Mouse (Mus musculus) gastrocnemius, postnatal 36 days (tissue): ENCODE measurements around the gene Vmn1r94. TPM values are rescaled to one million over a fixed set of nuclear protein-coding genes. Genes with fewer than 3 reads are reported as not detected.
"Not testable (repeated sequence)": the region's sequence is repeated elsewhere in the genome, so short reads cannot be mapped to it uniquely, and the experiment has no call there.

Experiments used
- DNase-seq, 2 experiments: peaks; one replicate each; pipeline ENCODE4 v3.0.0; 2022
- intact Hi-C: fragments of 180-260 bp; cut with DNase I; formaldehyde crosslinking; loops from one replicate; pipeline ENCODE4 v1.15.1; 2025
- long read RNA-seq, 2 experiments: library from polyadenylated mRNA; stranded (forward); transcript quantifications; one replicate each; pipeline ENCODE4 v2.0.0; 2021
- total RNA-seq, 2 experiments: library from RNA; stranded (reverse); gene quantifications; 2 replicates each; pipeline ENCODE4 v1.2.3; 2021

The Vmn1r94 gene
- not detected for total RNA-seq
- long read RNA-seq, experiment 1 = 0 reads
- long read RNA-seq, experiment 2 = 0 reads

DNA sequence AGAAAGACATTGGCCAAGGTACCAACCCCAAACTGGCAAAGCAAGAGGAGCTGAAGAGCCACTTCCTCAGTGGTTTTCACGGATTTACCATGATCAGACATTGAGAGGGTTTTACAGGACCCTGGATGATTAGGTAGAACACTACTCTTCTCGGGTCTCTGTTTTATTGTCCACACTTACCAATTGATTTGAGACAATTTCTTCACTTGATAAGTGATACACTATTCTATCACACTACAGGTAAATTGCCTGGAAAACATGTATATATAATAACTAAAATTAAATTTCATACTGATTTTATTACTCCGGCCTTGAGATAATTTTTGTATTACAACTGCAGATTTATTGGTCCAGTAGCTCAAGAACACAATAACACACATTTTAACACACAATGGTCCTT, at the start of gene Vmn1r94:
Gene Vmn1r94, minus strand, starts transcription at position 101 of the 400 bp plus-strand sequence.
- intact Hi-C loops, DNase-seq: not testable (repeated sequence)

DNA sequence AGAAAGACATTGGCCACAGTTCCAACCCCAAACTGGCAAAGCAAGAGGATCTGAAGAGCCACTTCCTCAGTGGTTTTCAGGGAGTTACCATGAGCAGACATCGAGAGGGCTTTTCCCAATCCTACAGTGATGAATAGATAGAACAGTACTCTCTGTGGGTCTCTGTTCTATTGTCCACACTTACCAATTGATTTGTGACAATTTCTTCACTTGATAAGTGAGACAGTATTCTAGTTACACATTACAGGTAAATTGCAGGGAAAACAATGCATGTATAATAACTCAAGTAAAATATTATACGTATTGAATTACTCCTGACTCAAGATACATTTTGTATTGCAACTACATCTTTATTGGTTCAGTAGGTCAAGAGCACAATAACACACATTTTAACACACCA, 37.3 kb upstream of the Vmn1r94 start, which contains the start of gene Gm6164:
Gene Gm6164, minus strand, starts transcription at position 101 of the 400 bp plus-strand sequence.
- intact Hi-C loops, DNase-seq: not testable (repeated sequence)

DNA sequence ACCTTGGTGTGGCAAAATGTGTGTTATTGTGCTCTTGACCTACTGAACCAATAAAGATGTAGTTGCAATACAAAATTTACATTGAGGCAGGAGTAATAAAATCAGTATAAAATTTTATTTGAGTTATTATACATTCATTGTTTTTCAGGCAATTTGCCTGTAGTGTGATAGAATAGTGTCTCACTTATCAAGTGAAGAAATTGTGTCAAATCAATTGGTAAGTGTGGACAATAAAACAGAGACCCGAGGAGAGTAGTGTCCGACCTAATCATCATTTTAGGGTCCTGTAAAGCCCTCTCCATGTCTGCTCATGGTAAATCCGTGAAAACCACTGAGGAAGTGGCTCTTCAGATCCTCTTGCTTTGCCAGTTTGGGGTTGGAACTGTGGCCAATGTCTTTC, 25.2 kb upstream of the Vmn1r94 start, which contains the start of gene Vmn1r95:
Gene Vmn1r95, plus strand, starts transcription at position 301 of the 400 bp plus-strand sequence.
- intact Hi-C loops, DNase-seq: not testable (repeated sequence)

GRCm38 (mm10) chr7:20138988-20139387, 29.2 kb downstream of the Vmn1r94 start, which contains the start of gene Vmn1r93:
Vmn1r93 (minus strand) TSS chr7:20139088.
- DNase-seq, intact Hi-C loops: not testable (repeated sequence)

DNA sequence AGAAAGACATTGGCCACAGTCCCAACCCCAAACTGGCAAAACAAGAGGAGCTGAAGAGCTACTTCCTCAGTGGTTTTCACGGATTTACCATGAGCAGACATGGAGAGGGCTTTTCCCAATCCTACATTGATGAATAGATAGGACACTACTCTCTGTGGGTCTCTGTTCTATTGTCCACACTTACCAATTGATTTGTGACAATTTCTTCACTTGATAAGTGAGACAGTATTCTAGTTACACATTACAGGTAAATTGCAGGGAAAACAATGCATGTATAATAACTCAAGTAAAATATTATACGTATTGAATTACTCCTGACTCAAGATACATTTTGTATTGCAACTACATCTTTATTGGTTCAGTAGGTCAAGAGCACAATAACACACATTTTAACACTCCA, 45.7 kb downstream of the Vmn1r94 start, which contains the start of gene Gm16442:
Gene Gm16442, minus strand, starts transcription at position 101 of the 400 bp plus-strand sequence.
- DNase-seq, intact Hi-C loops: not testable (repeated sequence)

Other genes starting within 250 kb of the Vmn1r94 start
- gene Pvr, start 247.2 kb downstream of the Vmn1r94 start, total RNA-seq = 1 to 10 TPM; 4.6 to 7.7 TPM
- not detected for gene Igsf23, start 217.6 kb downstream of the Vmn1r94 start, total RNA-seq
- gene Ceacam20, start 203.0 kb downstream of the Vmn1r94 start, total RNA-seq = not detected
- gene Nlrp9b, start 176.9 kb downstream of the Vmn1r94 start, total RNA-seq = not detected
- gene Vmn1r91, start 68.7 kb downstream of the Vmn1r94 start, total RNA-seq = not detected
- not detected for gene Gm16442, start 45.8 kb downstream of the Vmn1r94 start, total RNA-seq
- gene Vmn1r93, start 29.3 kb downstream of the Vmn1r94 start, total RNA-seq = not detected
- not detected for gene Vmn1r95, start 25.3 kb upstream of the Vmn1r94 start, total RNA-seq
- not detected for gene Gm6164, start 37.2 kb upstream of the Vmn1r94 start, total RNA-seq
- not detected for gene Gm4498, start 65.5 kb upstream of the Vmn1r94 start, total RNA-seq
- not detected for gene Gm5890, start 94.5 kb upstream of the Vmn1r94 start, total RNA-seq
- not detected for gene Gm4133, start 165.7 kb upstream of the Vmn1r94 start, total RNA-seq
- not detected for gene Gm5728, start 207.0 kb upstream of the Vmn1r94 start, total RNA-seq
- not detected for gene Vmn1r100, start 249.6 kb upstream of the Vmn1r94 start, total RNA-seq